Mouse (Mus musculus): ENCODE data around the gene Shisa9.
"Not testable (repeated sequence)": the region's sequence is repeated elsewhere in the genome, so short reads cannot be mapped to it uniquely, and the experiment has no call there.

Shisa9 gene

GRCm38 (mm10) chr16:11983616-11984270 lies at the start of gene Shisa9:
Gene Shisa9, plus strand, starts transcription at chr16:11984113.
- no peak for DNase-seq (ENCODE audit: low spot score)

GRCm38 (mm10) chr16:11940477-11940876 lies 43.4 kb upstream of the Shisa9 start:
- peak; percentile 43 for DNase-seq (ENCODE audit: low spot score)

- no peak for DNase-seq (ENCODE audit: low spot score)
Observed at GRCm38 (mm10) chr16:11960691-11961090, 23.2 kb upstream of the Shisa9 start.

- no peak for DNase-seq (ENCODE audit: low spot score)
Observed at GRCm38 (mm10) chr16:11966041-11966440, 17.9 kb upstream of the Shisa9 start.

GRCm38 (mm10) chr16:11966810-11967209 lies 17.1 kb upstream of the Shisa9 start:
- DNase-seq (ENCODE audit: low spot score): not testable (repeated sequence)

- no peak for DNase-seq (ENCODE audit: low spot score)
Observed at GRCm38 (mm10) chr16:11967579-11967978, 16.3 kb upstream of the Shisa9 start.

- DNase-seq (ENCODE audit: low spot score): no peak
Observed at GRCm38 (mm10) chr16:11973707-11974106, 10.2 kb upstream of the Shisa9 start.

GRCm38 (mm10) chr16:11976737-11977136 lies 7.2 kb upstream of the Shisa9 start:
- DNase-seq (ENCODE audit: low spot score): no peak

- peak; percentile 11 for DNase-seq (ENCODE audit: low spot score)
Observed at GRCm38 (mm10) chr16:11980764-11981163, 3.1 kb upstream of the Shisa9 start.

- no peak for DNase-seq (ENCODE audit: low spot score)
Observed at GRCm38 (mm10) chr16:11983106-11983615, 752 bp upstream of the Shisa9 start.

- DNase-seq (ENCODE audit: low spot score): no peak
Observed at GRCm38 (mm10) chr16:11984271-11984791, 418 bp downstream of the Shisa9 start.

GRCm38 (mm10) chr16:11987056-11987455 lies 3.1 kb downstream of the Shisa9 start:
- no peak for DNase-seq (ENCODE audit: low spot score)

- DNase-seq (ENCODE audit: low spot score): no peak
Observed at GRCm38 (mm10) chr16:12005177-12005576, 21.3 kb downstream of the Shisa9 start.

- DNase-seq (ENCODE audit: low spot score): no peak
Observed at GRCm38 (mm10) chr16:12010136-12010535, 26.2 kb downstream of the Shisa9 start.

- peak; percentile 14 for DNase-seq (ENCODE audit: low spot score)
Observed at GRCm38 (mm10) chr16:12012747-12013146, 28.8 kb downstream of the Shisa9 start.

GRCm38 (mm10) chr16:12014523-12014922 lies 30.6 kb downstream of the Shisa9 start:
- no peak for DNase-seq (ENCODE audit: low spot score)

- DNase-seq (ENCODE audit: low spot score): peak; percentile 45
Observed at GRCm38 (mm10) chr16:12017921-12018618, 34.2 kb downstream of the Shisa9 start.

- no peak for DNase-seq (ENCODE audit: low spot score)
Observed at GRCm38 (mm10) chr16:12020103-12020755, 36.3 kb downstream of the Shisa9 start.

GRCm38 (mm10) chr16:12032441-12032840 lies 48.5 kb downstream of the Shisa9 start:
- no peak for DNase-seq (ENCODE audit: low spot score)

GRCm38 (mm10) chr16:12034868-12035267 lies 51.0 kb downstream of the Shisa9 start:
- no peak for DNase-seq (ENCODE audit: low spot score)

GRCm38 (mm10) chr16:12035626-12036025 lies 51.7 kb downstream of the Shisa9 start:
- no peak for DNase-seq (ENCODE audit: low spot score)

GRCm38 (mm10) chr16:12040935-12041334 lies 57.0 kb downstream of the Shisa9 start:
- DNase-seq (ENCODE audit: low spot score): peak; percentile 1

GRCm38 (mm10) chr16:12052051-12052450 lies 68.1 kb downstream of the Shisa9 start:
- no peak for DNase-seq (ENCODE audit: low spot score)
